8 mouse cellular contexts compared by ENCODE assay signal in genomic region chr2:118779504-118780480, GRCm38 (mm10). TPM values are rescaled to one million over a fixed set of nuclear protein-coding genes. Genes with fewer than 3 reads are reported as not detected.
A peak's percentile ranks its signal among the peaks of the same experiment; 100 is the strongest.
DNase-seq lines count a peak whose midpoint lies in the region; ATAC-seq and TF ChIP-seq lines count a peak whose summit lies in the region.

Gene Disp2, plus strand, starts transcription at chr2:118779719.

- ATAC-seq in erythroblast, adult 5-6 weeks (replicated peaks; ENCODE audit: low FRiP score, poor library complexity, severe bottlenecking) = peak; percentile 88
- ATAC-seq in heart, embryonic 12.5 days (ENCODE audit: insufficient number of reproducible peaks, low FRiP score) = peak; percentile 73
- ATAC-seq in kidney, postnatal 0 days (replicated peaks; ENCODE audit: low FRiP score, low read depth) = peak; percentile 81
- ATAC-seq in liver, embryonic 13.5 days (ENCODE audit: low read depth) = peak; percentile 80
- peak; percentile 86; the same call in 1 of the 2 replicates for ATAC-seq in stomach, embryonic 14.5 days (ENCODE audit: insufficient number of reproducible peaks, insufficient read depth, low FRiP score, low read depth)

- peak; percentile 53; the same call in 1 of the 2 replicates for TF ChIP-seq POLR2A in brain, embryonic 14.5 days (IDR thresholded peaks at IDR 0.05; ENCODE audit: borderline replicate concordance, extremely low read depth, insufficient read depth, insufficient read length, poor library complexity, severe bottlenecking)

- peak; percentile 29; the same call in 1 of the 2 replicates for TF ChIP-seq CTCF in brain, embryonic 14.5 days (IDR thresholded peaks at IDR 0.05; ENCODE audit: borderline replicate concordance, extremely low read depth, insufficient read depth, insufficient read length)
- peak; percentile 47; the same call in 1 of the 2 replicates for TF ChIP-seq CTCF in kidney, postnatal 0 days (IDR thresholded peaks at IDR 0.05; ENCODE audit: low read depth)

- no peaks in the 10 kb centered on the region for H3K9me3 ChIP-seq in heart, embryonic 12.5 days (replicated peaks)
- no peaks in the 10 kb centered on the region for H3K9me3 ChIP-seq in kidney, postnatal 0 days (replicated peaks; ENCODE audit: low read length)
- H3K9me3 ChIP-seq in liver, embryonic 13.5 days (replicated peaks) = no peaks in the 10 kb centered on the region
- no peaks in the 10 kb centered on the region for H3K9me3 ChIP-seq in stomach, embryonic 14.5 days (ENCODE audit: control insufficient read depth, low read depth, low read length)

- peaks cover 9% of the 10 kb centered on the region; the same call in 1 of the 2 replicates for H3K27me3 ChIP-seq in heart, embryonic 12.5 days (replicated peaks)
- H3K27me3 ChIP-seq in kidney, postnatal 0 days (ENCODE audit: insufficient read depth, low read length) = no peaks in the 10 kb centered on the region
- H3K27me3 ChIP-seq in liver, embryonic 13.5 days = peaks cover 39% of the 10 kb centered on the region
- H3K27me3 ChIP-seq in stomach, embryonic 14.5 days (ENCODE audit: control insufficient read depth, insufficient read depth, low read length) = no peaks in the 10 kb centered on the region

- H3K4me2 ChIP-seq in heart, embryonic 12.5 days = peak within 1 kb of the TSS; percentile 73
- peak within 1 kb of the TSS; percentile 64 for H3K4me2 ChIP-seq in kidney, postnatal 0 days (ENCODE audit: low read length)
- peak within 1 kb of the TSS; percentile 60 for H3K4me2 ChIP-seq in liver, embryonic 13.5 days
- H3K4me2 ChIP-seq in stomach, embryonic 14.5 days (replicated peaks; ENCODE audit: low read depth, low read length) = peak within 1 kb of the TSS; percentile 48

- H3K4me1 ChIP-seq in heart, embryonic 12.5 days (replicated peaks) = peaks cover 12% of the 10 kb centered on the region
- H3K4me1 ChIP-seq in kidney, postnatal 0 days (replicated peaks; ENCODE audit: insufficient read depth, low read length) = 0 out of 2 replicates have a peak, but pooled peaks cover 3% of the 10 kb centered on the region
- peaks cover 22% of the 10 kb centered on the region for H3K4me1 ChIP-seq in liver, embryonic 13.5 days (replicated peaks)
- peaks cover 9% of the 10 kb centered on the region; the same call in 1 of the 2 replicates for H3K4me1 ChIP-seq in stomach, embryonic 14.5 days (ENCODE audit: control insufficient read depth, insufficient read depth, low read length)

- 12% methylated on average over 39 of the region's 39 CpGs for WGBS in heart, embryonic 12.5 days
- WGBS in kidney, postnatal 0 days = 15% methylated on average over 39 of the region's 39 CpGs
- 12% methylated on average over 39 of the region's 39 CpGs for WGBS in liver, embryonic 13.5 days (ENCODE audit: insufficient replicate concordance)
- WGBS in stomach, embryonic 14.5 days = 11% methylated on average over 39 of the region's 39 CpGs

- peak within 1 kb of the TSS; percentile 42 for H3K4me3 ChIP-seq in heart, embryonic 12.5 days
- peak within 1 kb of the TSS; percentile 18; the same call in 1 of the 2 replicates for H3K4me3 ChIP-seq in kidney, postnatal 0 days (replicated peaks; ENCODE audit: low read depth, low read length)
- peak within 1 kb of the TSS; percentile 38 for H3K4me3 ChIP-seq in liver, embryonic 13.5 days (replicated peaks)
- H3K4me3 ChIP-seq in stomach, embryonic 14.5 days (ENCODE audit: low read depth, low read length) = peak within 1 kb of the TSS; percentile 27

- H3K36me3 ChIP-seq in heart, embryonic 12.5 days = no peaks in the 10 kb centered on the region
- H3K36me3 ChIP-seq in kidney, postnatal 0 days (ENCODE audit: insufficient read depth, low read length) = no peaks in the 10 kb centered on the region
- H3K36me3 ChIP-seq in liver, embryonic 13.5 days = no peaks in the 10 kb centered on the region
- H3K36me3 ChIP-seq in stomach, embryonic 14.5 days (ENCODE audit: control insufficient read depth, insufficient read depth, low read length) = no peaks in the 10 kb centered on the region

- H3K9ac ChIP-seq in heart, embryonic 12.5 days = peak within 1 kb of the TSS; percentile 27; the same call in 1 of the 2 replicates
- no peak within 1 kb of the TSS for H3K9ac ChIP-seq in kidney, postnatal 0 days (ENCODE audit: low read depth, low read length)
- no peak within 1 kb of the TSS for H3K9ac ChIP-seq in liver, embryonic 13.5 days
- H3K9ac ChIP-seq in stomach, embryonic 14.5 days (replicated peaks; ENCODE audit: low read depth, low read length) = peak within 1 kb of the TSS; percentile 1; the same call in 1 of the 2 replicates

- DNase-seq in B cell, adult 2 months = peak; percentile 87 to 88
- peak; percentile 98 for DNase-seq in brain, embryonic 14.5 days (ENCODE audit: low read depth)
- peak; percentile 96 for DNase-seq in kidney, postnatal 0 days (ENCODE audit: low spot score)
- peak; percentile 75 for DNase-seq in liver, embryonic 13.5 days
- peak; percentile 64 to 77 for DNase-seq in natural killer cell, adult 2 months (ENCODE audit: low spot score in 2 of 2)

- no peak within 1 kb of the TSS for H3K27ac ChIP-seq in heart, embryonic 12.5 days (ENCODE audit: poor library complexity, severe bottlenecking)
- H3K27ac ChIP-seq in kidney, postnatal 0 days = no peak within 1 kb of the TSS
- H3K27ac ChIP-seq in liver, embryonic 13.5 days = no peak within 1 kb of the TSS
- H3K27ac ChIP-seq in stomach, embryonic 14.5 days (ENCODE audit: low read length) = no peak within 1 kb of the TSS

RNA-seq across cellular contexts. Expression of gene Disp2, which starts in this region (rescaled TPM):
- 75.9 and 108 TPM in 2 replicates for polyA plus RNA-seq in brain, embryonic 14.5 days (2012; rRNA removed)
- not detected in 2 replicates for total RNA-seq in erythroblast, adult 5-6 weeks (2015; ENCODE audit: low replicate concordance)
- 0.14 TPM in 1 of 2 replicates, not detected in the other for total RNA-seq in erythroblast, adult 5-6 weeks (2017; ENCODE audit: low replicate concordance)
- 0.10 and 0.23 TPM in 2 replicates for polyA plus RNA-seq in heart, embryonic 12.5 days (2016; fragmentation: Nextera tagmentation; extraction: Ambion mirVana)
- polyA plus RNA-seq in kidney, postnatal 0 days (2015; fragmentation: Nextera tagmentation; extraction: Ambion mirVana) = 0.01 and 0.05 TPM in 2 replicates
- 0.24 and 0.31 TPM in 2 replicates for polyA plus RNA-seq in liver, embryonic 13.5 days (2015; fragmentation: Nextera tagmentation; extraction: Ambion mirVana)
- polyA plus RNA-seq in stomach, embryonic 14.5 days (2014; fragmentation: Nextera tagmentation; extraction: Ambion mirVana) = 2.1 and 2.8 TPM in 2 replicates

Comparison
In these comparisons a context has a peak if more than half of its experiments do, and no peak if none do; other contexts are left out.
1. RNA of gene Disp2 (polyA plus RNA-seq): 75.9 to 108 TPM in brain, embryonic 14.5 days; 2.1 to 2.8 TPM in stomach, embryonic 14.5 days, 0.24 to 0.31 TPM in liver, embryonic 13.5 days, 0.10 to 0.23 TPM in heart, embryonic 12.5 days and 0.01 to 0.05 TPM in kidney, postnatal 0 days; every median in the first group is over 10 times any median in the second.
2. Peak in ATAC-seq in erythroblast, adult 5-6 weeks; RNA of the gene not detected or under 1 TPM.
3. Peak in ATAC-seq, H3K4me3 ChIP-seq, H3K9ac ChIP-seq and H3K4me2 ChIP-seq in heart, embryonic 12.5 days; RNA of the gene not detected or under 1 TPM.
4. Peak in DNase-seq, ATAC-seq, H3K4me3 ChIP-seq and H3K4me2 ChIP-seq in kidney, postnatal 0 days; RNA of the gene not detected or under 1 TPM.
5. Peak in DNase-seq, ATAC-seq, H3K4me3 ChIP-seq and H3K4me2 ChIP-seq in liver, embryonic 13.5 days; RNA of the gene not detected or under 1 TPM.
6. Peak in every context shown above with its lines, with median percentiles within 50 percentile points of each other: DNase-seq, ATAC-seq, H3K4me2 ChIP-seq and H3K4me3 ChIP-seq.